Mouse (Mus musculus) forebrain, postnatal 0 days (tissue): ENCODE data around the gene Akr1d1. TPM values are rescaled to one million over a fixed set of nuclear protein-coding genes. Genes with fewer than 3 reads are reported as not detected.

Source experiments
- ATAC-seq: fragments of 200-750 bp; cut with Nextera tagmentation; 2 replicates; pipeline ENCODE4 v1.8.0; 2017; ENCODE audit warnings: mild to moderate bottlenecking, moderate library complexity
- DNase-seq: peaks from one replicate; pipeline ENCODE4 v3.0.0-alpha.2; 2015
- H3K27ac ChIP-seq: fragments of 300-500 bp; sonication (generic); 2 replicates; pipeline ENCODE4 v1.5.1; 2014; ENCODE audit warnings: low read depth, mild to moderate bottlenecking, antibody characterized with exemption, low read length, moderate library complexity, mixed read lengths
- H3K27me3 ChIP-seq: fragments of 300-500 bp; sonication (generic); 2 replicates; pipeline ENCODE4 v1.6.1; 2014; ENCODE audit warnings: mild to moderate bottlenecking, low read length, mixed read lengths; ENCODE audit not compliant: insufficient read depth
- H3K36me3 ChIP-seq: fragments of 300-500 bp; sonication (generic); 2 replicates; pipeline ENCODE4 v1.6.1; 2014; ENCODE audit warnings: mild to moderate bottlenecking, moderate library complexity; ENCODE audit not compliant: insufficient read depth
- H3K4me1 ChIP-seq: fragments of 300-500 bp; sonication (generic); 2 replicates; pipeline ENCODE4 v1.6.1; 2014; ENCODE audit warnings: antibody characterized with exemption; ENCODE audit not compliant: insufficient read depth
- H3K4me2 ChIP-seq: fragments of 300-500 bp; sonication (generic); 2 replicates; pipeline ENCODE4 v1.6.1; 2014; ENCODE audit warnings: low read depth, mild to moderate bottlenecking, moderate library complexity
- H3K4me3 ChIP-seq: fragments of 300-500 bp; sonication (generic); 2 replicates; pipeline ENCODE4 v1.5.1; 2014; ENCODE audit warnings: low read depth, low read length, mixed read lengths
- H3K9ac ChIP-seq: fragments of 300-500 bp; sonication (generic); 2 replicates; pipeline ENCODE4 v1.6.1; 2014; ENCODE audit warnings: mild to moderate bottlenecking
- H3K9me3 ChIP-seq: fragments of 300-500 bp; sonication (generic); 2 replicates; pipeline ENCODE4 v1.6.1; 2016; ENCODE audit warnings: low read length
- CTCF ChIP-seq: sonication (generic); IDR thresholded peaks from 2 replicates; pipeline ENCODE4 v1.5.1; 2016; ENCODE audit warnings: antibody characterized with exemption, control low read depth, low read depth
- whole genome bisulfite sequencing: fragments of 180-500 bp; shearing (Covaris S2); extraction: QIAGEN DNeasy Blood & Tissue Kit; methylation state at CpG from one replicate; pipeline ENCODE4 v1.1.7; 2014; 5-methylcytosine and 5-hydroxymethylcytosine counted together
- polyA plus RNA-seq: library from polyadenylated mRNA; unstranded; fragments of >200 nt; fragmentation: Nextera tagmentation; extraction: Ambion mirVana; gene quantifications from 2 replicates; pipeline ENCODE4 v1.2.1, GENCODE M21; 2015
- total RNA-seq: library from RNA; depleted of rRNA; stranded (reverse); fragments of >200 nt; gene quantifications from 2 replicates; pipeline ENCODE4 v1.2.3, GENCODE M21; 2014; rRNA removed

Akr1d1 gene
- total and polyA plus RNA-seq, 2 experiments from 2014 or later, result not detected

- no peak for TF ChIP-seq CTCF
- ATAC-seq (no peak), DNase-seq (no peak)
- H3K36me3 ChIP-seq, result no peaks in the 10 kb centered on the region
- H3K27ac ChIP-seq, result no peak overlapping the region
- no peaks in the 10 kb centered on the region for H3K4me1 ChIP-seq
- 94% methylated on average over 7 of the region's 7 CpGs for WGBS
- H3K9me3 ChIP-seq, result no peaks in the 10 kb centered on the region
- no peak overlapping the region for H3K4me2 ChIP-seq
- H3K4me3 ChIP-seq, result no peak overlapping the region
- H3K27me3 ChIP-seq, result no peaks in the 10 kb centered on the region
- H3K9ac ChIP-seq, result no peak overlapping the region
These were observed 86.2 kb downstream of the Akr1d1 start for GRCm38 (mm10) chr6:37616136-37616535.

- no peak overlapping the region for H3K9ac ChIP-seq
- H3K27ac ChIP-seq, result no peak overlapping the region
- no peak overlapping the region for H3K4me3 ChIP-seq
- ATAC-seq (no peak), DNase-seq (no peak)
- H3K4me1 ChIP-seq, result no peaks in the 10 kb centered on the region
- H3K4me2 ChIP-seq, result no peak overlapping the region
- H3K9me3 ChIP-seq, result no peaks in the 10 kb centered on the region
- no peaks in the 10 kb centered on the region for H3K36me3 ChIP-seq
- H3K27me3 ChIP-seq, result no peaks in the 10 kb centered on the region
- TF ChIP-seq CTCF, result no peak
- 77% methylated on average over 10 of the region's 10 CpGs for whole genome bisulfite sequencing
These were observed 87.5 kb downstream of the Akr1d1 start for GRCm38 (mm10) chr6:37617431-37618011.

Other genes starting within 250 kb of the Akr1d1 start
- gene Dgki, start 230.0 kb upstream of the Akr1d1 start, total RNA-seq, result 30.2 and 34.0 TPM in 2 replicates
- gene Dgki, start 230.0 kb upstream of the Akr1d1 start, polyA plus RNA-seq, result 3.3 and 5.5 TPM in 2 replicates
- 3.2 and 5.0 TPM in 2 replicates for gene Creb3l2, start 88.0 kb upstream of the Akr1d1 start, total RNA-seq
- gene Creb3l2, start 88.0 kb upstream of the Akr1d1 start, polyA plus RNA-seq, result 1.3 and 2.0 TPM in 2 replicates